Mouse (Mus musculus): Measurements from ENCODE around the gene C1qtnf9. TPM values are rescaled to one million over a fixed set of nuclear protein-coding genes. Genes with fewer than 3 reads are reported as not detected.

C1qtnf9 gene
- polyA plus RNA-seq, 1 experiment: 42.3 TPM

DNA sequence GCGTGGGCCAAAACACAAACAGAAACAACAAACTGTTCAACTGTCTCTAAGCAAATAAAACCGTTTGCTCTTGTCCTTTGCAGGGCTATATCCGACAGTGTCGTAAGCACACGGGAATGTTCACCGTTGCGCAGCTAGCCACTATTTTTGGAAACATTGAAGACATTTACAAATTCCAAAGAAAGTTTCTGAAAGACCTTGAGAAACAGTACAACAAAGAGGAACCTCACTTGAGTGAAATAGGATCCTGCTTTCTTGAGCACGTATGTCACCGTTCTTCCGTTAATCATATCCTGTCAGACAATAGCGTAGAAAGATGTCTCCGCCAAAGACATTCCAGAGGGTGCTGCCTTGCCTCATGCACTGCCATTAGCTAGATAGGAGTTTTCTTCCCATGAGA is 18.1 kb upstream of the C1qtnf9 start:
- no peak for DNase-seq (ENCODE audit: low read depth)

GRCm38 (mm10) chr14:60751581-60751980 is 16.4 kb upstream of the C1qtnf9 start:
- DNase-seq (ENCODE audit: low read depth): no peak

GRCm38 (mm10) chr14:60752892-60753800 is 14.8 kb upstream of the C1qtnf9 start:
- DNase-seq (ENCODE audit: low read depth): no peak

GRCm38 (mm10) chr14:60753801-60754126 is 14.2 kb upstream of the C1qtnf9 start:
- no peak for DNase-seq (ENCODE audit: low read depth)

GRCm38 (mm10) chr14:60754656-60755055 is 13.3 kb upstream of the C1qtnf9 start:
- DNase-seq (ENCODE audit: low read depth): no peak

GRCm38 (mm10) chr14:60756271-60756670 is 11.7 kb upstream of the C1qtnf9 start:
- DNase-seq (ENCODE audit: low read depth): no peak

DNA sequence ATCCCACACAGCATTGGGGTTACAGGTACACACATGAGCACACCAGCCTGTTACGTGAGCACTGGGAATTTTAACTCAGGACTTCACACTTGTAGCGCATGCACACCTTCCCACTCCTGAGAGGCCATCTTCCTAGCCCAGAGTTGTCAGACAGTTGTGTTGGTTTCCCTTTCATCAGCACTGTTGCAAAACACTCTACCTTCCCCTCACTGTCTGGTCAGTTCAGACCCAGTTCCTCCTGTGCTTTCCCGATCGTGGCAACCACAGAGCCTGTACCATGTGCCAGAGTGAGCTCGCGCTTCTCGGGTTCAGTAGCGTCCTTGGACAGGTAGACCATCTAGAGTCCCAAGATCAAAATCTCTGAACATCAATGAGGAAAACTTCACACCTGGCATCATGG is 10.7 kb upstream of the C1qtnf9 start:
- DNase-seq (ENCODE audit: low read depth): no peak

DNA sequence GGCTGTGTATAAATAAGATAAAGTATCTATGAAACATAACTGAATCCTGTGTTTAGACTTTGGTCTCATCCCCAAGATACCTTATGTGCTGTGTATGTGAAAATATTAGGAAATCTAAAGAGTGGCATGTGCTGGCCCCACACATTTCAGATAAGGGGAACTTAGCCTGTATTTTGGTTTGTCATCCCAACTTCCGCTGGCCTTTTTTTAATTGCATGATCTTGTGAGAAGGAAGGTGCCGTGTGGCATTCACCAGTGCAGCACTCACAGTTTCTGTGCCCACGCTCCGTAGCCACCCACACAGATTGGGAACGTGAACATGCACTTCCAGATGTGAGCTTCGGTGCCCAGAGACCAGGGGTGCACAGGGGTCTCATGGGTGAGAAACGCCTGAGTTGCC is 10.2 kb upstream of the C1qtnf9 start:
- no peak for DNase-seq (ENCODE audit: low read depth)

DNA sequence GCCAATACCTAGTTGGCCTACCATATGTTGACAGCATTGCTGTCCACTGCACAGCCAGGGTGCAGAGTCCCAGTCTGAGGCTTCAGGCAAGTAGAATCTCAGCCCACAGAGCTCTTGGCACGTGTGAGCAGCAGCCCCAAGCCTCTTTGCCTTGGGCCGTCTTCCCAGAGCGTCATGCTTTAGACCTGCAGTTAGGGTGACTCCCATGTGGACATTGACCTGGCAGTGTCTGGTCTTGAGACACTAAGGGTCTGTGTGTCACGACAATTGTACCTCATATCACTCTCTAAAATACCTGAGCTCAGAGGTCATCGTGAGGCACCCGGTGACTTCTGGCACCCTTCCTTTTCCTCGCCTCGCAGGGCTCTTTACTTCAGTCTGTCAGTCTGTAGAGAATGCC is 8.8 kb upstream of the C1qtnf9 start:
- no peak for DNase-seq (ENCODE audit: low read depth)

DNA sequence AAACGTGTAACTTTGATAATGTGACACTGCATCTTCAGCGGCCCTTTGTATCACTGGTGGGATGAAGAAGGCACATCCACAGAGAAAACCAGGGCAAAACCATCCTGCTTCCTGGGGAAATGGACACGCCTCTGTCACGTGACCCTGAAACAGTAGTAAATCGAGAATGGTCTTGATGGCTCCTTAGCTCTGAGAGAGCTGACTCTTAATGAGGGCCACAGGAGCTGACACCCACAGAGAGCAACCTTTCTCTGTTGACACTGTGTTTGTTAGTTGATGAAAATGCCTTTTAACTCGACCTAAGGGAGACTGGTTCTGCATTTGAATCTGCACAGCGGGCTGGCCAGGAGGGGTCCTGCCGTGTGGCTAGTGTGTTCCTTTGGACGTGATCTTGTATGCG is 6.1 kb upstream of the C1qtnf9 start:
- DNase-seq (ENCODE audit: low read depth): no peak

DNA sequence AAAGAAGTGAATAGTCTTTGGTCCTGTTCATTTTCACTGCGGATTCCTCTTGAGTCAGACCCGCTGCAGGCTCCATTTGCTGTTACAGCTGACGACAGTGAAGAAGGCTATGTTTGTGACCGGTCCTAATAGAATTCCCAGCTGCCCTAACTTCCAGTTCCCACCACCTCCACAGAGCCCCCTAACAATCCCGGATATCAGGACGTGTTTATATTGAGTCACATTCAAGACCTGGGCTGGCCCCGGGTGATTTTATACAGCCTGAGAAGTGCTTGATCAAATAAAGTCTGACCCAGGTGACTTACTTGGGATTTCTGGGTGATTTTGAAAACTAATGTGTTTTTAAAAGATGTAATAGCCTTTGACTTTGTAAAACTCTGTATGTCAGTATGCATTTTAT is 5.2 kb upstream of the C1qtnf9 start:
- DNase-seq (ENCODE audit: low read depth): no peak

DNA sequence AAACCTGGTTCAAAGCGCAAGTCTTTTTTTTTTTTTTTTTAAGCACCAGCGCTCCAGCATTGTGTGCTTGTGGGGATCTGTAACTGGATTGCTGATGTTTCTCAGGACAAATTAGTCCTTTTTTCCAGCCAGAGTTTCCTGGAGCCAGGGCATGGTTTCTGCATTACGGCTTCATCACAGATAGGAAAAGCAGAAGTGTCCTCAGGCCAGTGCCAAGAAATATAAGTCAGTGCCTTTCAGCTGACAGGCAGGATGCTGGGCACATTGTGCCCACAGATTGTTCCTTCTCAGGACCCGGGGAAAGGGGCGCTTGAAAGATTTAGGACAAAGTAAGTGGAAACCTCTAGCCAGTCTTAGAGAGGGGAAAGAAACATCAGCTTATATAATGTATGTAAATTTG is 4.2 kb upstream of the C1qtnf9 start:
- DNase-seq (ENCODE audit: low read depth): no peak

- DNase-seq (ENCODE audit: low read depth): no peak
These were observed 3.4 kb upstream of the C1qtnf9 start for GRCm38 (mm10) chr14:60764526-60764925.

DNA sequence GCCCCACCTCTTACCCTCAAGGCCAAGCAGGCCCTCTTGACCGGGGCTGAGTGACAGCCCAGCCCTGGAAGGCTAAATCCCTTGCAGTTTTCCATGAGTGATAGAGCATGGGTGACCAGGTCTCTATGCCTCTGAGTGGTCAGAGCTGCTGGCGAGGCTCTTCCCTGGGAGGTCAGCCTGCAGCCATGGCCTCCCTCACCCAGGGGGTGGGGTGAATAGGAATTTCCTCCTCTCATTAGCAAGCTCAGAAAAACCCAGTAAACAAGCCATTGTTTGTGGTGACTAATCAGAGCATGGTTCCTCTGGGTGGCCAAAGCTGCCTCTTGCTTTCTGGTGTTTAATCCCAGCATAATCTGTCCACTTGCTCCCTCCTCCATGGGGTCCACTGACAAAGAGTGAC is 2.9 kb upstream of the C1qtnf9 start:
- DNase-seq (ENCODE audit: low read depth): no peak

DNA sequence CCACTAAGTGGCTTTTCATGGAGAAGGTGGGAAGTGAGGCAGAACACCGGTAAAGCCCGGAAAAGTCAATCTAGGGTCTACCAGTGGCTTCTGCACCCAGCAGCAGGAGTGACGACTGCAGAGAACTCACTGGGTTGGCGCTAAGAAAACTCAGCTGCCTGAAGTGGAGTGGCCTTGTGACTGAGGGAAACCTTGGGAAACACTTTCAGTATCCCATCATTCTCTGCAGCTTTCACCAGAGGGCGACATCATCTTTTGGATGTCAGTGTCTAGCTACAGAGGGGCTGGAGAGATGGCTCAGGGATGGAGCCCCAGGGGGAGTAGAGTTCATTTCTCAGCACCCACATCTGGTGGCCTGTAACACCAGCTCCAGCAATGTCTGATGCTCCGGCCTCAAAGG is 1.4 kb downstream of the C1qtnf9 start:
- DNase-seq (ENCODE audit: low read depth): no peak

GRCm38 (mm10) chr14:60770594-60770993 is 2.7 kb downstream of the C1qtnf9 start:
- no peak for DNase-seq (ENCODE audit: low read depth)

GRCm38 (mm10) chr14:60771057-60771456 is 3.1 kb downstream of the C1qtnf9 start:
- no peak for DNase-seq (ENCODE audit: low read depth)

- DNase-seq (ENCODE audit: low read depth): no peak
These were observed 5.5 kb downstream of the C1qtnf9 start for GRCm38 (mm10) chr14:60773476-60773875.

- DNase-seq (ENCODE audit: low read depth): no peak
These were observed 8.6 kb downstream of the C1qtnf9 start for GRCm38 (mm10) chr14:60776521-60776920.

DNA sequence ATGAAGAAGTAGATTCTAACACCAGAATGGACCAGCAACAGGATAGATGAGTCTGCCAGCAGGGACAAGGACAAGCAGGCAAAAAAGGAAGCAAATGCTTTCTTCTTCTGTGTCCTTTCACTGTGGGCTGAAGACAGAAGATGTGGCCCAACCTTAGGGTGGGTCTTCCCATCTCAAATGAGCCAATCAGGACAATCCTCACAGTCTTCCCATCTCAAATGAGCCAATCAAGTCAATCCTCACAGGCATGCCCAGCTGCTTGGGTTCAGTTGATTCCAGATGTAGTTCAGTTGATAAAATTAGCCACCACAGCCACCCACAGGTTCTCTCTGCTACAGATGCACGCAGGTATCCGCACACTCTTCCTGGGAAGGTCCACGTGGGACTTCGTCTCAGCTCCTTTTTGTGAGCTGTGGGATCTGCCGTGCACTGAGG is 9.6 kb downstream of the C1qtnf9 start:
- no peak for DNase-seq (ENCODE audit: low read depth)

DNA sequence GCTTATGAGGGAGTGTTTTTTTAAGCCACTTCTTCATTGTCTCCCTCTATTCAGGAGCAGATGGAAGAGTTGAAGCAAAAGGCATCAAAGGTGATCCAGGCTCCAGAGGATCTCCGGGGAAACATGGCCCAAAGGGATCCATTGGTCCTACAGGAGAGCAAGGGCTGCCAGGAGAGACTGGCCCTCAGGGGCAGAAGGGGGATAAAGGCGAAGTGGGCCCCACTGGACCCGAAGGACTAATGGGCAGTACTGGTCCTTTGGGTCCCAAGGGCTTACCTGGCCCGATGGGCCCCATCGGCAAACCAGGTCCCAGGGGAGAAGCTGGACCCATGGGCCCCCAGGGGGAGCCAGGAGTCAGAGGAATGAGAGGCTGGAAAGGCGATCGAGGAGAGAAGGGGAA is 11.3 kb downstream of the C1qtnf9 start:
- DNase-seq (ENCODE audit: low read depth): no peak

- DNase-seq (ENCODE audit: low read depth): no peak
These were observed 14.3 kb downstream of the C1qtnf9 start for GRCm38 (mm10) chr14:60782121-60782656.

DNA sequence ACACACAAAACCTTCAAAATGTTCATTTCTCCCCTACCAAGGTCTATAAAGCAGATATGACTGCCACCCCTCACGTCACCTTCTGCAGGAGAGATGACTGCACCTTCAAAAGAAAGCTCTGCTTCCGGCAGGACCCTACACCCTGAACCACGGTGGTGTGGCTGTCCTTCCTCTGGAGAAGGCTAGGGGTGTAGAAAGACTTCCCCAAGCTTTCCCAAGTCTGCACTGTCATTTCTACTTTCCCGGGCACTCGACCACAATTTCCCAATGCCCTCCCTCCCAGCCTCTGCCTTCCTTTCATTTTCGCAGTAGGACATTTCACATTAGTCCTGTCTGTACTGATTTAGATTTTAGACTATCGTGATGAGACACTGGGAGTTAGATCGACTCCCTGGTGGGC is 15.3 kb downstream of the C1qtnf9 start:
- no peak for DNase-seq (ENCODE audit: low read depth)

All from gonadal fat pad, adult 2 months (tissue).